Mouse (Mus musculus) heart, postnatal 0 days (tissue): Measurements from ENCODE around the gene Phf11c. TPM values are rescaled to one million over a fixed set of nuclear protein-coding genes. Genes with fewer than 3 reads are reported as not detected.
"Not testable (repeated sequence)": the region's sequence is repeated elsewhere in the genome, so short reads cannot be mapped to it uniquely, and the experiment has no call there.

ENCODE experiments used
- ATAC-seq: fragments of 200-750 bp; cut with Nextera tagmentation; 2 replicates; pipeline ENCODE4 v1.8.0; 2017; ENCODE audit warnings: low read depth, moderate number of reproducible peaks, moderate library complexity; ENCODE audit not compliant: insufficient read depth
- DNase-seq: peaks from one replicate; pipeline ENCODE4 v3.0.0-alpha.2; 2016; ENCODE audit warnings: low spot score
- H3K27ac ChIP-seq: fragments of 300-500 bp; sonication (generic); 2 replicates; pipeline ENCODE4 v1.5.1; 2014; ENCODE audit warnings: low read depth, mild to moderate bottlenecking
- H3K27me3 ChIP-seq: fragments of 300-500 bp; sonication (generic); 2 replicates; pipeline ENCODE4 v1.6.1; 2014; ENCODE audit warnings: low read length, mixed read lengths; ENCODE audit not compliant: control insufficient read depth, insufficient read depth
- H3K36me3 ChIP-seq: fragments of 300-500 bp; sonication (generic); replicated peaks from 2 replicates; pipeline ENCODE4 v1.6.1; 2014; ENCODE audit warnings: low read length, mixed read lengths; ENCODE audit not compliant: control insufficient read depth, insufficient read depth
- H3K4me1 ChIP-seq: fragments of 300-500 bp; sonication (generic); 2 replicates; pipeline ENCODE4 v1.6.1; 2014; ENCODE audit warnings: antibody characterized with exemption; ENCODE audit not compliant: control insufficient read depth, insufficient read depth
- H3K4me2 ChIP-seq: fragments of 300-500 bp; sonication (generic); 2 replicates; pipeline ENCODE4 v1.6.1; 2014; ENCODE audit warnings: low read depth, mild to moderate bottlenecking, low read length, moderate library complexity
- H3K4me3 ChIP-seq: fragments of 300-500 bp; sonication (generic); 2 replicates; pipeline ENCODE4 v1.5.1; 2014; ENCODE audit warnings: low read depth, low read length
- H3K9ac ChIP-seq: fragments of 300-500 bp; sonication (generic); replicated peaks from 2 replicates; pipeline ENCODE4 v1.6.1; 2014; ENCODE audit warnings: low read depth, low read length, mixed read lengths
- H3K9me3 ChIP-seq: fragments of 300-500 bp; sonication (generic); replicated peaks from 2 replicates; pipeline ENCODE4 v1.6.1; 2016; ENCODE audit warnings: low read length; ENCODE audit not compliant: control insufficient read depth
- CTCF ChIP-seq: IDR thresholded peaks from 2 replicates; pipeline ENCODE4 v1.5.1; 2016; ENCODE audit warnings: antibody characterized with exemption, control low read depth, low read depth
- EP300 ChIP-seq: IDR thresholded peaks from 2 replicates; pipeline ENCODE4 v1.6.1; 2016; ENCODE audit warnings: antibody characterized with exemption, low read depth
- WGBS: fragments of 180-500 bp; shearing (Covaris S2); extraction: QIAGEN DNeasy Blood & Tissue Kit; methylation state at CpG from one replicate; pipeline ENCODE4 v1.1.7; 2014; 5-methylcytosine and 5-hydroxymethylcytosine counted together
- polyA plus RNA-seq: library from polyadenylated mRNA; unstranded; fragments of >200 nt; fragmentation: Nextera tagmentation; extraction: Ambion mirVana; gene quantifications from 2 replicates; pipeline ENCODE4 v1.2.1, GENCODE M21; 2015
- total RNA-seq: library from RNA; depleted of rRNA; stranded (reverse); fragments of >200 nt; gene quantifications from 2 replicates; pipeline ENCODE4 v1.2.3, GENCODE M21; 2014; ENCODE audit warnings: low replicate concordance

The Phf11c gene
- total and polyA plus RNA-seq, 2 experiments from 2014 or later = 0.18 TPM; not detected in 1

DNA sequence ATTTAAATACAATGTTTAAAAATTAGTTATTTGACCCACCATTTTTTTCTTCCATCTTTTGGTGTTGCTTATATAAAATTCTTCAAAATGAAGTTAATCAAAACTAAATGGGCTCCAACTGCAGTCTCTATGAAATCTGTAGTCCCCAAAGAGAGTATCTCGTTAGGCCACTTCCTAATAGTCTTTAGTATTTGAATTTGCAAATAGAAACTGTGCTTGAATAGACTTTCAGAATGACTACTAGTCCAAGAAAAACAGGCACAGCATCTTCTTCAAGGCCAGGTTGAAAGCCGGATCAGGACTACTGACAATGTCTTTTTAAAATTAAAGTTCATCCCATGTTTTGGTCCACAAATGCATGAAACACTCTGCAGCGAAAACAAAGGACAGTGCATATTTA lies 42.2 kb upstream of the Phf11c start:
- ATAC-seq = no peak
- 89% methylated on average over 3 of the region's 3 CpGs for WGBS

DNA sequence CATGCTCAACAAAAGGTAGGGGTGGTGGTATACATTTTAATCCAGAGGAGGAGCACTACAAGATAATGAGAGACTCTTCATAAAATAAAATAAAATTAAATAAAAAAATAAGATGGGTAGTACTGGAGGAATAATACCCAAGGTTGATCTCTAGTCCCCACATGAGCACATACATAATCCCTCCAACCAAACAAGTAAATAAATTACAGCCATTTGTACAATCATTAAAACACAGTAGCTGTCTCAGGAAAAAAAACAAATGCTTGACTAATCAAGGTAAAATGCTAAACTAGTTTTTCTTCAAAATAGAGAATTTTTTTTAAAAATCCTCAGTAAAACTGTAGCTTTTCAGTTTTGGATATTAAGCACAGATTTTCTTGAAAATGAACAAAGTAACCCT lies 40.0 kb upstream of the Phf11c start:
- Histone ChIP-seq H3K9me3 (no peaks in the 10 kb centered on the region), H3K4me1 (peaks cover 4% of the 10 kb centered on the region; the same call in 1 of the 2 replicates), H3K4me2 (no peak overlapping the region), H3K9ac (no peak overlapping the region), H3K4me3 (no peak overlapping the region), H3K27ac (no peak overlapping the region), H3K27me3 (no peaks in the 10 kb centered on the region), H3K36me3 (peaks cover 4% of the 10 kb centered on the region; the same call in 1 of the 2 replicates)
- no peak for DNase-seq
- ATAC-seq = no peak
- TF ChIP-seq EP300 = no peak
- TF ChIP-seq CTCF = no peak

More for the DNA sequence above, 42.2 kb upstream of the Phf11c start:
- Histone ChIP-seq H3K4me2 (no peak overlapping the region), H3K36me3 (peaks cover 4% of the 10 kb centered on the region; the same call in 1 of the 2 replicates), H3K27me3 (no peaks in the 10 kb centered on the region), H3K4me3 (no peak overlapping the region), H3K9me3 (no peaks in the 10 kb centered on the region), H3K9ac (no peak overlapping the region), H3K27ac (no peak overlapping the region), H3K4me1 (peaks cover 4% of the 10 kb centered on the region; the same call in 1 of the 2 replicates)
- DNase-seq = no peak
- no peak for TF ChIP-seq CTCF
- no peak for TF ChIP-seq EP300

GRCm38 (mm10) chr14:59433902-59434301 lies 38.7 kb upstream of the Phf11c start:
- no peak for DNase-seq
- H3K36me3 ChIP-seq = peaks cover 4% of the 10 kb centered on the region; the same call in 1 of the 2 replicates
- H3K27ac ChIP-seq = no peak overlapping the region
- H3K4me2 ChIP-seq = no peak overlapping the region
- H3K27me3 ChIP-seq = no peaks in the 10 kb centered on the region
- no peaks in the 10 kb centered on the region for H3K4me1 ChIP-seq
- TF ChIP-seq EP300 = no peak
- no peak for TF ChIP-seq CTCF
- H3K4me3 ChIP-seq = no peak overlapping the region
- no peak overlapping the region for H3K9ac ChIP-seq
- WGBS = 53% methylated on average over 2 of the region's 2 CpGs
- ATAC-seq = no peak
- no peaks in the 10 kb centered on the region for H3K9me3 ChIP-seq

GRCm38 (mm10) chr14:59430556-59430955 lies 35.4 kb upstream of the Phf11c start:
- Histone ChIP-seq H3K4me3 (no peak overlapping the region), H3K9ac (no peak overlapping the region), H3K27ac (no peak overlapping the region), H3K4me1 (no peaks in the 10 kb centered on the region), H3K4me2 (no peak overlapping the region), H3K27me3 (no peaks in the 10 kb centered on the region), H3K36me3 (no peaks in the 10 kb centered on the region), H3K9me3 (no peaks in the 10 kb centered on the region)
- WGBS = 90% methylated on average over 1 of the region's 1 CpGs
- DNase-seq = no peak
- no peak for TF ChIP-seq EP300
- no peak for ATAC-seq

DNA sequence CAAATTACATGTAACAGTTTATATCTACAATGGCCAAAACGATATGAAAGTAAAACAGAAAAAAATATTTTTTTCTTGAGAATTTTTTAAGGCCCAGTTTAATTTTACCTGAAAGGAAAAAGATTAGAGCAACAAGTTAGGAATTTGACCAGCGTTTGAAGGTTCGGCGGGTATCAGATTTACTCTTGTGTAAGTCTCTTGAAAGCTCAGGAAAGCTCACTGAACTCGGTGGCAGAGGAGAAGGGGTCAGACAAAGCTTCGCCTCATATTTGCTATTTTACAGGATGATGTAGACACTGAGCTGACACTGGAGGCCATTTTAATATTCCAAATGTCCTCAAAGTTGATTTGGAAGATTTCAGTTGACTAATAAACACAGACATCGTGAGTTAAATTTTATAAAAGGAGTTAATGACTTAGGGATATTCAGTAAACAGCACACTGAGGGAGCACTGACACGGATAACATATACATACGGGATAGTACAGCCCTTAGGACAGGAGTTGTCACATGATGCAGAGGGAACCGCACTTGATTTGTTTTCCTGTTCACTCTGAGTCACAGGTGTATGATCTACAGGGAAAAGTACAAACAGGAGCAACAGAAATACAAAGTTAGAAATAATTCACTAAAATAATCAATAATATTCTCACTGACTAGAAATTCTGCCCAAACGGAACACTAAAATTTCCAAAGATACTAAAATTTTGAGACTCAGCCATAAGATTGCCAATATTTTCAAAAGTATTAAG lies 27.9 kb upstream of the Phf11c start:
- ATAC-seq (no peak), DNase-seq (no peak)
- Histone ChIP-seq H3K9me3 (no peaks in the 10 kb centered on the region), H3K36me3 (no peaks in the 10 kb centered on the region), H3K4me2 (no peak overlapping the region), H3K4me3 (no peak overlapping the region), H3K27ac (no peak overlapping the region), H3K4me1 (0 out of 2 replicates have a peak, but pooled peaks cover 4% of the 10 kb centered on the region), H3K9ac (no peak overlapping the region), H3K27me3 (no peaks in the 10 kb centered on the region)
- TF ChIP-seq CTCF = no peak
- TF ChIP-seq EP300 = no peak
- 88% methylated on average over 11 of the region's 11 CpGs for WGBS

DNA sequence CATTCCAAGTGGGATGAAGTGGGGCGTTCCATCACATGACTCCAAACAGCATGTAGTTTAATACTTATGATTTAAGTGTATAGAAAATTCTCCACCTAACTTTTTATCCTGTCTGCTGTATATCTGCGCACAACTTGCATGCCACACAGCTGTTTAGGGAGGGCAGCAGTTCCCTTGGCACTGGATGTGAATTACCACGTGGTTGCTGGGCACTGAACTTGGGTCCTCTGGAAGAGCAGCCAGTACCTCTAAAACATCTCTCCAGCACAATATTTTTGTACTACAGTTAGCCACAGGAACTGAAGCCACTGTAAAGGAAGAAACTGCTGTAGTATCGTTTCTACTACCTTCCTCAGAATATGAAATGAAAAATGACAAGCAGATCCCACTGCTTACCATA lies 23.0 kb upstream of the Phf11c start:
- TF ChIP-seq EP300 (no peak), CTCF (no peak)
- 0 out of 2 replicates have a peak, but pooled peaks cover 4% of the 10 kb centered on the region for H3K4me1 ChIP-seq
- no peaks in the 10 kb centered on the region for H3K27me3 ChIP-seq
- H3K36me3 ChIP-seq = peaks cover 3% of the 10 kb centered on the region; the same call in 1 of the 2 replicates
- H3K4me2 ChIP-seq = no peak overlapping the region
- no peak overlapping the region for H3K4me3 ChIP-seq
- no peak overlapping the region for H3K27ac ChIP-seq
- H3K9me3 ChIP-seq = no peaks in the 10 kb centered on the region
- no peak overlapping the region for H3K9ac ChIP-seq
- WGBS = 80% methylated on average over 4 of the region's 4 CpGs
- ATAC-seq (no peak), DNase-seq (no peak)

GRCm38 (mm10) chr14:59414979-59415378 lies 19.8 kb upstream of the Phf11c start:
- ATAC-seq, H3K4me1 ChIP-seq, H3K9ac ChIP-seq, H3K4me3 ChIP-seq, H3K36me3 ChIP-seq, H3K4me2 ChIP-seq, DNase-seq, H3K9me3 ChIP-seq, H3K27ac ChIP-seq, H3K27me3 ChIP-seq: not testable (repeated sequence)
- 98% methylated on average over 2 of the region's 2 CpGs for WGBS
